Mouse (Mus musculus): ENCODE results near the gene Rasgef1c. TPM values are rescaled to one million over a fixed set of nuclear protein-coding genes. Genes with fewer than 3 reads are reported as not detected.
A peak's percentile ranks its signal among the peaks of the same experiment; 100 is the strongest.

Rasgef1c gene
- total and polyA plus RNA-seq, 2 experiments from 2014 or later, result 30.8 to 36.1 TPM

DNA sequence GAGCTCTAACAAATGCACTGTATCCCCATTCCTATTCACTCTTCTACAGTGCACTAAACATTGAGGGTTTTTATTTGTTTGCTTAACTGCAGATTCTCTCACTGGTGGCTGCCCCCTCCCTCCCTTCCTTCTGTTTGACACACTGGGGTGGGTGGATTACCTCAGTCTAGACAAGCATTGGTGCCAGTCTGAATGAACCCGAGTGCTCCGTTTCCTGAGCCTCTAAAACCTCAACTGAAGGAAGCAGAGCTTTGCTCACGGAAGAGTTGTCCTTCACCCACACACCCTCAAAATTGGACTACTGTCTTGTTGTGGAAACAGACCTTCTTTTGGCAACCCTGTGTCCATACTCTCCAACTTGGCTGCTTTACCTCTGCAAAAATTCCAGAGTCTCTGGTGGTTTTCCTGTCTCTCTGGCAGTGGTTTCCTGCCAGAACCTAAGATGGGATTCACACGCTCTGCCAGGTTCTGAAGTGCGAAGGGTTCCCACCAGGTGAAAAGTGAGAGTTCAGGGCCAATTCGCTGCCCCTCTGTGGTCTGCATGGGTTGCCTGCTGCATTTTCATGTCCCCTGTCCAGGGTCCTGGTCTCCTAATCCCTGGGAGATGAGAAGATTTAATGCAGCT lies 5.6 kb upstream of the Rasgef1c start:
- no peak for DNase-seq
- H3K27ac ChIP-seq (ENCODE audit: low read depth, low read length), result no peak overlapping the region
- no peaks in the 10 kb centered on the region for H3K9me3 ChIP-seq (ENCODE audit: low read length)
- no peak for TF ChIP-seq CTCF (IDR thresholded peaks at IDR 0.05; ENCODE audit: low read depth)
- no peak overlapping the region for H3K4me2 ChIP-seq (ENCODE audit: low read depth)
- H3K9ac ChIP-seq, result no peak overlapping the region
- no peak for ATAC-seq
- peaks cover 4% of the 10 kb centered on the region; the same call in 1 of the 2 replicates for H3K27me3 ChIP-seq (ENCODE audit: insufficient read depth, low read length)
- no peak overlapping the region for H3K4me3 ChIP-seq (ENCODE audit: low read depth, low read length)
- 0 out of 2 replicates have a peak, but pooled peaks cover under 1% of the 10 kb centered on the region for H3K4me1 ChIP-seq (ENCODE audit: insufficient read depth)
- H3K36me3 ChIP-seq (ENCODE audit: insufficient read depth), result no peaks in the 10 kb centered on the region
- WGBS, result 51% methylated on average over 6 of the region's 6 CpGs

DNA sequence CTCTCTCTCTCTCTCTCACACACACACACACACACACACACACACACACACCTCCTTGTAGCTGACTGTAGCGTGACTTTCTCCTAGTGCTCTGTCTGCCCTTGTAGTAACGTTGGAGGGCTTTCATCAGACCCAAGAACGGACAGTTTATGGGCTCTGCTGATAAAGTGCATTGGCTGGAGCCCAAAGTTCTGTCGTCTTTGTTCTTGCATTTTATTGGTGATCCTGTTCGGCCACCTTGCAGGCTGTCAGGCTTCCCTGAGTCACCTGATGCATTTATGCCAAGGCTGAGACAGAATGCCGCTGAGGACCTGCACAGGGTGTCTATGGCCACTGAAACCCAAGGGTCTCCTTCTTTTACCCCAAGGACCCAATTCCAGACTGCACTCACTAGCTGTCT lies 1.6 kb upstream of the Rasgef1c start:
- no peak for ATAC-seq
- WGBS, result 63% methylated on average over 6 of the region's 6 CpGs

DNA sequence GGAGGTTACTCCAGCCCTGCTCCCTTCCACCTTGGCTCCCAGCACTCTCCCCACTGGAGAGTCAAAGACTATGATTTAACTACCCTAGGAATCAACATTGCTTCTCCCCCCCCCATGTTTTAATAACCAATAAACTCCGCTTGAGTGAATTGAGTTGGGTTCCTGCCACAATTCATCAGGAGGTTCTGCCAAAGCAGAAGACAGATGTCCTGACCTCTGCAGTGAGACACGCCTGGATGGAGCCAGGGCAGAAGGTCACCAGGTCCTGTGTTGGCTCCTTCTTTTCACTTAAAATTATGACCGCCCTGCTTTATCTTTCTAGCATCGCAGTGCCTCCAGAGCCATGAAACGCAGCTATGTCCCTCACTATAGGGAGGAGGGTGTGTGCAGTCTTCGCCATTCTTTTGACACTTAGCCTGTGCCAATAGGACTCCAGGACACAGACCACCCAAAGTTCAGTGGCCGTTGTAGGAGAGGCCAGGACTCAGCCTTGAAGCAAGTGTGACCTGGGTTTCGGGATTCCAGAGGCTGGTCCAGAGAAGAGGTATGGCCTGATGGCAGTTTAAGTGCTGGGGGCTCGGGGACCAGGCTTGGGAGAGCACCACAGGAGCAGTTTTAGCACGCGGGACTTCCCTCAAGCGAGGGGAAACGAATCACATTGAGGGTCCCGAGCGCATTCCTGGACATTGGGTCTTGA lies 525 bp upstream of the Rasgef1c start:
- TF ChIP-seq CTCF (IDR thresholded peaks at IDR 0.05; ENCODE audit: low read depth), result no peak
- peak overlapping the region; percentile 69 for H3K9ac ChIP-seq
- no peaks in the 10 kb centered on the region for H3K9me3 ChIP-seq (ENCODE audit: low read length)
- ATAC-seq (peak; percentile 34), DNase-seq (no peak)
- H3K4me1 ChIP-seq (ENCODE audit: insufficient read depth), result 0 out of 2 replicates have a peak, but pooled peaks cover 4% of the 10 kb centered on the region
- no peaks in the 10 kb centered on the region for H3K36me3 ChIP-seq (ENCODE audit: insufficient read depth)
- H3K4me2 ChIP-seq (ENCODE audit: low read depth), result peak overlapping the region; percentile 86
- 27% methylated on average over 15 of the region's 15 CpGs for WGBS
- peaks cover 5% of the 10 kb centered on the region for H3K27me3 ChIP-seq (ENCODE audit: insufficient read depth, low read length)
- H3K4me3 ChIP-seq (ENCODE audit: low read depth, low read length), result peak overlapping the region; percentile 76
- no peak overlapping the region for H3K27ac ChIP-seq (ENCODE audit: low read depth, low read length)

More for the DNA sequence above, 1.6 kb upstream of the Rasgef1c start:
- no peak overlapping the region for H3K4me3 ChIP-seq (ENCODE audit: low read depth, low read length)
- TF ChIP-seq CTCF (IDR thresholded peaks at IDR 0.05; ENCODE audit: low read depth), result no peak
- H3K27ac ChIP-seq (ENCODE audit: low read depth, low read length), result no peak overlapping the region
- H3K36me3 ChIP-seq (ENCODE audit: insufficient read depth), result no peaks in the 10 kb centered on the region
- H3K27me3 ChIP-seq (ENCODE audit: insufficient read depth, low read length), result peaks cover 5% of the 10 kb centered on the region
- H3K4me1 ChIP-seq (ENCODE audit: insufficient read depth), result 0 out of 2 replicates have a peak, but pooled peaks cover 4% of the 10 kb centered on the region
- no peak overlapping the region for H3K4me2 ChIP-seq (ENCODE audit: low read depth)
- H3K9ac ChIP-seq, result no peak overlapping the region
- no peaks in the 10 kb centered on the region for H3K9me3 ChIP-seq (ENCODE audit: low read length)
- DNase-seq, result no peak

DNA sequence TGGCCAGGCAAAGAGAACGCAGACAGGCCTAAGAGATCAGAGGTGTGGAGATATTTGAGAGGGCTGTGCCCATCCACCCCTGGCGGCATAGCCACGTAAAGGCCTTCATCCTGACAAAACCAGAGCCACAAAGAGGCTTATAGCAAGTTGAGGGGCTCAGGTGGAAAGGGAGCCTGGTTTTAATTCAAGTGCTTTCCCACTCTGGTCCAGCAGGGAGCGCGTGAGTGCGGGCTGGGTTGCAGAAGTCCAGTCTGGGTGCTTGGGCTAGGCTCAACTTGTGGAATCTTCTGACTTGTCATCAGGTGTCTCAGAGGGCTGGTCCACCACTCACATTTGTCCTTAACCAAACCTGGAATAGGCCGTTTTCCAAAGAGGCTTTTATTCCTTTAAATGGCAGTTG lies 1.7 kb downstream of the Rasgef1c start:
- no peaks in the 10 kb centered on the region for H3K9me3 ChIP-seq (ENCODE audit: low read length)
- no peak for ATAC-seq
- no peak overlapping the region for H3K4me2 ChIP-seq (ENCODE audit: low read depth)
- no peaks in the 10 kb centered on the region for H3K36me3 ChIP-seq (ENCODE audit: insufficient read depth)
- peak; percentile 78 for TF ChIP-seq CTCF (IDR thresholded peaks at IDR 0.05; ENCODE audit: low read depth)
- no peak overlapping the region for H3K9ac ChIP-seq
- H3K27ac ChIP-seq (ENCODE audit: low read depth, low read length), result no peak overlapping the region
- peaks cover 5% of the 10 kb centered on the region for H3K27me3 ChIP-seq (ENCODE audit: insufficient read depth, low read length)
- H3K4me1 ChIP-seq (ENCODE audit: insufficient read depth), result 0 out of 2 replicates have a peak, but pooled peaks cover 4% of the 10 kb centered on the region
- H3K4me3 ChIP-seq (ENCODE audit: low read depth, low read length), result no peak overlapping the region
- 14% methylated on average over 7 of the region's 7 CpGs for WGBS
- peak; percentile 63 for DNase-seq

DNA sequence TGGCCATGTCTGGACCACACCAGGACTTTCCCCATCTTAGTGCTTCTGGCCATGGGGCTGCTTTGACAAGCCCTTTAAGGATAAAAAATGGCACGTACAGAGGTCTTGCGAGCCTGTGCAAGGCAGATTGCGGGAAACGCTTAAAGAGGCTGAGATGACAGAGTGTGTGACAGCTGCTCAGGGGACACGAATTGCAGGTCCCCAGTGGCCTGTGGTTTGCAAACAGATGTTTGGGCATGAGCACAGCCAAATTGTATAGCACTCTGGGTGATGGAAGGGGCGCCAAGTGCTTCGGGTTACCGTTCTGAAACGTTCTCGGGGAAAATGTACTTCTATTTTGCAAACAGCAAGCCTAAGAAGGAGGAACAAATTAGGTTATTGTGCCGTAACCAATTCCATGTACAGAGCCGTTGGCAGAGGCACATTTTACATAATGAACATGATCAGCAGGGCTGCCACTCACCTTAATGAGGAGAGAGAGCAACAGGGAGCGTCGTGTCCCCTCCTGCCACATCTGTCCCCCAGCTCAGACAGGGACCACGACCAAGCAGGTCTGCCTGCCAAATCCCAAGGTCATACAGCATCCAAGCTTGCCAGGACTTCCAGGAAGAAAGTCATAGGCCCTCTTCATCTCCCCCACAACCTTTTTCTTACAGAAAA lies 17.0 kb downstream of the Rasgef1c start:
- Histone ChIP-seq H3K36me3 (ENCODE audit: insufficient read depth) (no peaks in the 10 kb centered on the region), H3K4me3 (ENCODE audit: low read depth, low read length) (no peak overlapping the region), H3K9me3 (ENCODE audit: low read length) (no peaks in the 10 kb centered on the region), H3K27me3 (ENCODE audit: insufficient read depth, low read length) (no peaks in the 10 kb centered on the region), H3K4me2 (ENCODE audit: low read depth) (no peak overlapping the region), H3K9ac (no peak overlapping the region), H3K27ac (ENCODE audit: low read depth, low read length) (no peak overlapping the region), H3K4me1 (ENCODE audit: insufficient read depth) (no peaks in the 10 kb centered on the region)
- no peak for TF ChIP-seq CTCF (IDR thresholded peaks at IDR 0.05; ENCODE audit: low read depth)
- no peak for DNase-seq
- 18% methylated on average over 15 of the region's 15 CpGs for WGBS
- peak; percentile 43 for ATAC-seq

DNA sequence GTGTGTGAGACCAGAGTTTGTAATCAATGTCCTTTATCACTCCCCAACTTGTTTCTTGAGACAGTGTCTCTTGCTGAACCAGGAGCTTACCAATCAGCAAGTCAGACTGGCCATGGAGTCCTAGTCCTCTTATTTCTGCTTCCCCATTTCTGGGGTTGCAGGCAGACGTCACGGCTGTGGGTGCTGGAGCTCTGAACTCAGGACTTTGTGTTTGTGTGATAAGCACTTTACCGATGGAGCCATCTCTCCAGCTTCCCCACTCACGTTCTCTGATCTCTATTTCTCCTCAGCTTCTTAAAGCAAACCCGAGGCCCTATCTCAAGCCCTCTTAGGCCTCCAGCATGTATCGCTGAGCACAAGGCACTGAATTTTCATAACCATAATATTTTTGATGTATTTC lies 17.7 kb downstream of the Rasgef1c start:
- ATAC-seq, result no peak
- Histone ChIP-seq H3K36me3 (ENCODE audit: insufficient read depth) (no peaks in the 10 kb centered on the region), H3K27ac (ENCODE audit: low read depth, low read length) (no peak overlapping the region), H3K4me3 (ENCODE audit: low read depth, low read length) (no peak overlapping the region), H3K9ac (no peak overlapping the region), H3K4me1 (ENCODE audit: insufficient read depth) (no peaks in the 10 kb centered on the region), H3K4me2 (ENCODE audit: low read depth) (no peak overlapping the region), H3K27me3 (ENCODE audit: insufficient read depth, low read length) (no peaks in the 10 kb centered on the region), H3K9me3 (ENCODE audit: low read length) (no peaks in the 10 kb centered on the region)
- no peak for TF ChIP-seq CTCF (IDR thresholded peaks at IDR 0.05; ENCODE audit: low read depth)
- 90% methylated on average over 6 of the region's 6 CpGs for WGBS
- DNase-seq, result no peak

DNA sequence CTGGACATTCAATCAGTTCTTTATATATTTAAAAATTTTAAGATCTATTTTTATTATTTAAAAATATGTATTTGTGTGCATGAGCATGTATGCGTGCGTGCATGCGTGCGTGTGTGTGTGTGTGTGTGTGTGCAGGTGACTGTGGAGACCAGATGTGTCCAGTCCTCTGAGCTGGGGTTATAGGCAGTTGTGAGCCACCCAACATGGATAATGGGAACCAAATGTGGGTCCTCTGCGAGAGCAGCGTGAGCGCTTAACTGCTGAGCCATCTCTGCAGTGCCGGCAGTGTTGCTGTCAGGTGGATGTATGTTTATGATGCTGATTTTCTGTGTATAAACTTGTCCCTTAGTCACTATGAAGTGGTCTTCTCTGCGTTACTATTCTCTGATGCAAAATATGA lies 21.9 kb downstream of the Rasgef1c start:
- no peak overlapping the region for H3K9ac ChIP-seq
- TF ChIP-seq CTCF (IDR thresholded peaks at IDR 0.05; ENCODE audit: low read depth), result no peak
- H3K27ac ChIP-seq (ENCODE audit: low read depth, low read length), result no peak overlapping the region
- H3K4me3 ChIP-seq (ENCODE audit: low read depth, low read length), result no peak overlapping the region
- H3K4me2 ChIP-seq (ENCODE audit: low read depth), result no peak overlapping the region
- 93% methylated on average over 9 of the region's 9 CpGs for WGBS
- no peaks in the 10 kb centered on the region for H3K4me1 ChIP-seq (ENCODE audit: insufficient read depth)
- DNase-seq (no peak), ATAC-seq (no peak)
- no peaks in the 10 kb centered on the region for H3K36me3 ChIP-seq (ENCODE audit: insufficient read depth)
- no peaks in the 10 kb centered on the region for H3K9me3 ChIP-seq (ENCODE audit: low read length)
- no peaks in the 10 kb centered on the region for H3K27me3 ChIP-seq (ENCODE audit: insufficient read depth, low read length)

All from forebrain, postnatal 0 days (tissue).